1 mouse cellular context compared by ENCODE assay signal in genomic region chr14:54415241-54416020, GRCm38 (mm10).
TF ChIP-seq lines count a peak whose summit lies in the region.

No protein-coding gene starts in this region.

TF ChIP-seq in CH12.LX, 34 proteins besides CTCF, POLR2A, EP300 and RAD21 (continued from another document):
- TF ChIP-seq KAT2A (IDR thresholded peaks at IDR 0.05; ENCODE audit: insufficient replicate concordance, low read length) (no peak), BHLHE40 (IDR thresholded peaks at IDR 0.05; ENCODE audit: low read depth, low read length) (peak; percentile 37; the same call in 1 of the 2 replicates), ZNF384 (IDR thresholded peaks at IDR 0.05; ENCODE audit: low read depth, low read length) (no peak), CHD2 (IDR thresholded peaks at IDR 0.05; ENCODE audit: low read length) (no peak), SIN3A (IDR thresholded peaks at IDR 0.05; ENCODE audit: low read length) (0 out of 2 replicates have a peak, but pooled peaks have one; percentile 15)
TF ChIP-seq in CH12.LX: peak in this region for 2.
